Mouse (Mus musculus) T-cell, adult 2 months (primary cell): ENCODE measurements around the gene Rpl28.

ENCODE experiments used
- DNase-seq: peaks from one replicate; pipeline ENCODE4 v3.0.0; 2022; ENCODE audit warnings: low spot score

The Rpl28 gene

GRCm38 (mm10) chr7:4792278-4793212 is at the start of gene Rpl28:
Gene Rpl28 (plus strand): TSS chr7:4792874.
- peak; percentile 95 for DNase-seq

GRCm38 (mm10) chr7:4743354-4743753 is 49.3 kb upstream of the Rpl28 start:
- DNase-seq: no peak

- no peak for DNase-seq
Observed at GRCm38 (mm10) chr7:4744886-4745285, 47.8 kb upstream of the Rpl28 start.

- DNase-seq: no peak
Observed at GRCm38 (mm10) chr7:4746326-4746980, 46.2 kb upstream of the Rpl28 start.

- no peak for DNase-seq
Observed at GRCm38 (mm10) chr7:4747156-4747899, 45.3 kb upstream of the Rpl28 start.

GRCm38 (mm10) chr7:4748321-4748720 is 44.4 kb upstream of the Rpl28 start:
- DNase-seq: no peak

GRCm38 (mm10) chr7:4749169-4749568 is 43.5 kb upstream of the Rpl28 start:
- DNase-seq: no peak

- no peak for DNase-seq
Observed at GRCm38 (mm10) chr7:4751971-4752820, 40.5 kb upstream of the Rpl28 start.

GRCm38 (mm10) chr7:4752821-4753570 is 39.7 kb upstream of the Rpl28 start, which contains the start of gene Cox6b2:
Gene Cox6b2 (minus strand): TSS chr7:4753094.
- peak; percentile 71 for DNase-seq

GRCm38 (mm10) chr7:4759670-4760069 is 33.0 kb upstream of the Rpl28 start:
- no peak for DNase-seq

GRCm38 (mm10) chr7:4764946-4765710 is 27.5 kb upstream of the Rpl28 start:
- no peak for DNase-seq

- DNase-seq: no peak
Observed at GRCm38 (mm10) chr7:4771202-4771601, 21.5 kb upstream of the Rpl28 start, which contains the start of gene Fam71e2. Gene Fam71e2 (minus strand): TSS chr7:4771302.

- DNase-seq: no peak
Observed at GRCm38 (mm10) chr7:4776131-4776530, 16.5 kb upstream of the Rpl28 start.

- peak; percentile 27 for DNase-seq
Observed at GRCm38 (mm10) chr7:4776861-4777830, 15.5 kb upstream of the Rpl28 start.

- no peak for DNase-seq
Observed at GRCm38 (mm10) chr7:4777851-4778637, 14.6 kb upstream of the Rpl28 start.

- DNase-seq: no peak
Observed at GRCm38 (mm10) chr7:4779921-4780320, 12.8 kb upstream of the Rpl28 start.

- DNase-seq: no peak
Observed at GRCm38 (mm10) chr7:4782130-4782529, 10.5 kb upstream of the Rpl28 start.

- no peak for DNase-seq
Observed at GRCm38 (mm10) chr7:4782759-4783158, 9.9 kb upstream of the Rpl28 start, which contains the start of the genes Il11 and Tmem190. Gene Il11 (minus strand): TSS chr7:4782859. Gene Tmem190 (plus strand): TSS chr7:4782937.
